ENCODE assay signal across 22 mouse cellular contexts in the genomic region with DNA sequence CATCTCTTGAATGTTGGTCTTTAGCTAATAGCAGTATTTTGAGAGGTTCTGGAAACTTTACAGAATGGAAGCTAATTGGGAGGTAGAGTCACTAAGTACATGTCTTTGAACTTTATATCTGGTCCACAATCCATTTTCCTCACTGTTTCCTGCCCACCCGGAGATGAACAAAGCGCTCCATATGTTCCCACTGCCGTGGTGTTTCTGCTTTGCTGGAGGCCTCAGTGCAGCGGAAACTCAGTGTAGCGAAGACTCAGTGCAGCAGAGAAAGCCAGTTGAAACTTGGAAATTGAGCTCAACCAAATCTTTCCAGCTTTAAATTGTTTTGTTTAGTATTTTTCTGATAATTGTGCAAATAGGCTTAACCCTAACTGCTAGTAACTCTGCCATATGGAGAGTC. TPM values are rescaled to one million over a fixed set of nuclear protein-coding genes. Genes with fewer than 3 reads are reported as not detected.
A peak's percentile ranks its signal among the peaks of the same experiment; 100 is the strongest.
DNase-seq lines count a peak whose midpoint lies in the region; ATAC-seq lines count a peak whose summit lies in the region.
"Had no signal": no experiment of that assay in that cellular context is flagged by ENCODE, and none has a peak within 500 bp of the region (broad histone marks: within the 10 kb centered on the region; RNA-seq: fewer than 3 reads in every experiment).

No protein-coding gene starts in this region.

- ATAC-seq in frontal cortex, adult (ENCODE audit: low TSS enrichment), result 0 out of 2 replicates have a peak, but pooled peaks have one; percentile 50
- ATAC-seq in hindbrain, embryonic 13.5 days (ENCODE audit: low FRiP score), result no peak
- no peak for ATAC-seq in hindbrain, embryonic 11.5 days (ENCODE audit: low FRiP score)
- ATAC-seq in forebrain, embryonic 14.5 days, result no peak
- ATAC-seq: intestine, embryonic 16.5 days; lung, postnatal 0 days; midbrain, embryonic 13.5 days had no signal

- no peak for DNase-seq in frontal cortex, postnatal 10 days (ENCODE audit: low spot score in 2 of 2)
- DNase-seq in hindbrain, embryonic 11.5 days (ENCODE audit: low spot score), result no peak
- peak; percentile 62 for DNase-seq in brain, adult 2 months (ENCODE audit: low read depth, low spot score)
- DNase-seq in forebrain, embryonic 14.5 days (ENCODE audit: low spot score), result peak; percentile 55
- no peak for DNase-seq in right cerebral cortex, postnatal 4 days
- DNase-seq: adrenal gland, postnatal 36 days; B cell, adult 2 months; cerebellum, adult 9-11 months; gastrocnemius, postnatal 25 days; heart, postnatal 4 days had no signal

- H3K36me3 ChIP-seq in hindbrain, embryonic 13.5 days, result no peaks in the 10 kb centered on the region
- H3K36me3 ChIP-seq in hindbrain, embryonic 11.5 days (ENCODE audit: control insufficient read depth, insufficient read depth, low read length), result no peaks in the 10 kb centered on the region
- no peaks in the 10 kb centered on the region for H3K36me3 ChIP-seq in forebrain, embryonic 14.5 days (ENCODE audit: control insufficient read depth, insufficient read depth, low read length)
- H3K36me3 ChIP-seq: embryonic facial prominence, embryonic 12.5 days; heart, embryonic 12.5 days; kidney, embryonic 15.5 days; midbrain, embryonic 13.5 days; neural tube, embryonic 15.5 days had no signal

- H3K4me3 ChIP-seq in hindbrain, embryonic 13.5 days, result no peak overlapping the region
- no peak overlapping the region for H3K4me3 ChIP-seq in hindbrain, embryonic 11.5 days (ENCODE audit: low read depth, low read length)
- no peak overlapping the region for H3K4me3 ChIP-seq in forebrain, embryonic 14.5 days (ENCODE audit: low read depth, low read length)
- H3K4me3 ChIP-seq: embryonic facial prominence, embryonic 12.5 days; erythroblast, embryonic 14.5 days; heart, embryonic 12.5 days; kidney, embryonic 15.5 days; midbrain, embryonic 13.5 days; neural tube, embryonic 15.5 days had no signal

- no peaks in the 10 kb centered on the region for H3K27me3 ChIP-seq in hindbrain, embryonic 13.5 days
- no peaks in the 10 kb centered on the region for H3K27me3 ChIP-seq in hindbrain, embryonic 11.5 days (ENCODE audit: control insufficient read depth, insufficient read depth, low read length)
- H3K27me3 ChIP-seq in forebrain, embryonic 14.5 days (replicated peaks; ENCODE audit: control insufficient read depth, insufficient read depth, low read length), result no peaks in the 10 kb centered on the region
- H3K27me3 ChIP-seq: embryonic facial prominence, embryonic 12.5 days; heart, embryonic 12.5 days; kidney, embryonic 15.5 days; midbrain, embryonic 13.5 days; neural tube, embryonic 15.5 days had no signal

- no peak overlapping the region for H3K4me2 ChIP-seq in hindbrain, embryonic 13.5 days
- H3K4me2 ChIP-seq in hindbrain, embryonic 11.5 days (replicated peaks; ENCODE audit: low read depth, low read length), result no peak overlapping the region
- H3K4me2 ChIP-seq in forebrain, embryonic 14.5 days (ENCODE audit: low read length), result no peak overlapping the region
- H3K4me2 ChIP-seq: embryonic facial prominence, embryonic 12.5 days; heart, embryonic 12.5 days; kidney, embryonic 15.5 days; midbrain, embryonic 13.5 days; neural tube, embryonic 15.5 days had no signal

- H3K9me3 ChIP-seq in hindbrain, embryonic 13.5 days, result no peaks in the 10 kb centered on the region
- H3K9me3 ChIP-seq in hindbrain, embryonic 11.5 days (ENCODE audit: control insufficient read depth, low read length), result no peaks in the 10 kb centered on the region
- H3K9me3 ChIP-seq in forebrain, embryonic 14.5 days (replicated peaks; ENCODE audit: control insufficient read depth, low read length), result no peaks in the 10 kb centered on the region
- H3K9me3 ChIP-seq: embryonic facial prominence, embryonic 12.5 days; heart, embryonic 12.5 days; kidney, embryonic 15.5 days; midbrain, embryonic 13.5 days; neural tube, embryonic 15.5 days had no signal

- H3K27ac ChIP-seq in hindbrain, embryonic 13.5 days, result peak overlapping the region; percentile 18; the same call in 1 of the 2 replicates
- no peak overlapping the region for H3K27ac ChIP-seq in hindbrain, embryonic 11.5 days (ENCODE audit: low read depth, low read length)
- peak overlapping the region; percentile 52; the same call in 1 of the 2 replicates for H3K27ac ChIP-seq in forebrain, embryonic 14.5 days (ENCODE audit: low read depth, low read length)
- H3K27ac ChIP-seq: embryonic facial prominence, embryonic 12.5 days; kidney, embryonic 15.5 days; liver, embryonic 14.5 days; midbrain, embryonic 13.5 days; neural tube, embryonic 15.5 days; stomach, postnatal 0 days had no signal

- WGBS in hindbrain, embryonic 13.5 days, result 52% methylated on average over 5 of the region's 5 CpGs
- WGBS in hindbrain, embryonic 11.5 days, result 64% methylated on average over 5 of the region's 5 CpGs
- 36% methylated on average over 5 of the region's 5 CpGs for WGBS in forebrain, embryonic 14.5 days

- no peak overlapping the region for H3K9ac ChIP-seq in hindbrain, embryonic 13.5 days
- H3K9ac ChIP-seq in hindbrain, embryonic 11.5 days (ENCODE audit: low read depth, low read length), result no peak overlapping the region
- no peak overlapping the region for H3K9ac ChIP-seq in forebrain, embryonic 14.5 days (ENCODE audit: low read length)
- H3K9ac ChIP-seq: embryonic facial prominence, embryonic 12.5 days; heart, embryonic 12.5 days; kidney, embryonic 15.5 days; liver, embryonic 14.5 days; midbrain, embryonic 13.5 days; neural tube, embryonic 15.5 days had no signal

- peaks cover 61% of the 10 kb centered on the region for H3K4me1 ChIP-seq in hindbrain, embryonic 13.5 days (replicated peaks)
- peaks cover 3% of the 10 kb centered on the region; the same call in 1 of the 2 replicates for H3K4me1 ChIP-seq in hindbrain, embryonic 11.5 days (replicated peaks; ENCODE audit: control insufficient read depth, insufficient read depth, low read length)
- peaks cover 61% of the 10 kb centered on the region for H3K4me1 ChIP-seq in forebrain, embryonic 14.5 days (ENCODE audit: control insufficient read depth, insufficient read depth, low read length)

RNA-seq across cellular contexts. Expression of a gene that starts 26.4 kb away (rescaled TPM):
- polyA plus RNA-seq in hindbrain, embryonic 13.5 days (2015; fragmentation: Nextera tagmentation; extraction: Ambion mirVana), result 6.8 and 6.9 TPM in 2 replicates
- 7.6 and 9.8 TPM in 2 replicates for polyA plus RNA-seq in hindbrain, embryonic 11.5 days (2014; fragmentation: Nextera tagmentation; extraction: Ambion mirVana)
- polyA plus RNA-seq in forebrain, embryonic 14.5 days (2014; fragmentation: Nextera tagmentation; extraction: Ambion mirVana), result 8.3 and 8.6 TPM in 2 replicates

Comparison
In these comparisons a context has a peak if more than half of its experiments do, and no peak if none do; other contexts are left out.
1. DNase-seq: peak in brain, adult 2 months (single experiment) and forebrain, embryonic 14.5 days (single experiment); none in frontal cortex, postnatal 10 days (0 of 2), hindbrain, embryonic 11.5 days (single experiment) and right cerebral cortex, postnatal 4 days (single experiment).